Mouse (Mus musculus) stomach, postnatal 0 days (tissue): Measurements from ENCODE around the gene Rps6kl1.

Source experiments
- CTCF ChIP-seq: IDR thresholded peaks from 2 replicates; pipeline ENCODE4 v1.5.1; 2016; ENCODE audit warnings: antibody characterized with exemption, low read depth, mild to moderate bottlenecking, moderate library complexity
- EP300 ChIP-seq: optimal IDR thresholded peaks from 2 replicates; pipeline ENCODE3; 2016; ENCODE audit warnings: antibody characterized with exemption

DNA sequence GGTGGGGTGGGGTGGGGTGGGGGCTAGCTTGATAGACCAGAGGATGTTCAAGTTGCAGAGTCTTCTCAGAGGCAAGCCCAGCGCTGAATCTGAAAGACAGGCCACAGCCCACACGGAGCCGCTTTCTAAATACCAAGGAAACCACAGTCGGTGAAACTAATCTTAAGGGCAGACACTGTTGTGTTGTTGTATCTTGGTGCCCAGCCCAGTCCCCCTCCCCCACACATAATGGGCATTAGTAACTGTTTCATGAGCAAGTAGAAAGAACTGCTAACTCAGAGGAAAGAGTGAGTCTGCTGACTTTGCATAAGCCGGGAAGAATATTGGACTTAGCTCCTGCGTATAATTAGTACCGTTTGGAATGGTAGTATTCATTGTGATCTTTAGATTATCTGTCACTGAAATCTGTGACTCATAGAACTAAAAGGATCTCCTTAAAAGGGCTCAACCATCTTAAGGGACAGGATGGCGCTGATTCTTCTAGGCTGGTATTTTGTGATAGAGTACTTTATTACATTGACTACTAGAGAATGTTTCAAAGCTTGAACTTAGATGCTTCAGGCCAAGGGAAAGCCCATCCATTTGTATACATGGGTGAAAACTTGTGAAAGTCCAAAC lies 24.0 kb downstream of the Rps6kl1 start:
- no peak for TF ChIP-seq CTCF
- TF ChIP-seq EP300: no peak
